Mouse (Mus musculus) heart, adult 11 months (tissue): ENCODE results near the gene Tnrc6b.
"Not testable (repeated sequence)": the region's sequence is repeated elsewhere in the genome, so short reads cannot be mapped to it uniquely, and the experiment has no call there.

Experiments
- DNase-seq: peaks from one replicate; pipeline ENCODE4 v3.0.0; 2022

The Tnrc6b gene

DNA sequence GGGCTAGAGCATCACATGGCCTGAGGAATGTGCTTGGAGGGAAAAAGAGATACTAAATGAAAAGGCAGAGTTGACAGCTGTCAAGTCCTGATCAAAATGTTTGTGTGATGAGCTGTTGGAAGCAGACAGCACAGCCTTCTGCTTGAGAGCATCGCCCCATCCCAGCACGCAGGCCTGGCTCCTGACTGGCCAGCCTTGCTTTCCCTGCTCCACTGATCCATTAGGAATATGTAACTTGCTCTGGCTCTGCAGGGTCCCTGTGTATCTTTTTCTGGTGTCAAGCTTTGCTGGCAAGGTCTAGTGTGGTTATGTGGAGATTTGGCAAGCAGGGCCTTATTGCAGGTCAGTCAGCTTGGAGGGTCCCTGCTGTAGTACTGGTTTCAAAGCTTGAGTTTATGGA, 148.3 kb downstream of the Tnrc6b start:
- peak; percentile 31 for DNase-seq

DNA sequence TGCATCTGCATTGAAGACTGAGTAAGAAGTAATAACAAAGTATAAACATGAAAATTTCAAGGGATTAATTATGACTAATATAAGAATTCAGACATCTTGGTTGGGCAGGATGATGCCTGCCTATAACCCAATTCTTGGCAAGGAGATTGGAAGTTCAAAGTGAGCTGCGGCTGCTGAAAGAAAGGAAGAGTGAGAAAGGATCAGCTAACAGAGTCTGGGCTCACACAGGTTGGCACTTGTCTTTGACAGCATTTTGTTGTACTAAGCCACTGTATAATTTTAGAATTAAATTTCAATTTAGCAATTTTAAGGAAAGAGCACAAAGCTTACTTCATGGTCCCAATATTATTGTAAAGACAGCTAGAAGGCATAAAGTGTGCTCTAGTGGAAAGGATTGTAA, 150.2 kb downstream of the Tnrc6b start:
- no peak for DNase-seq

DNA sequence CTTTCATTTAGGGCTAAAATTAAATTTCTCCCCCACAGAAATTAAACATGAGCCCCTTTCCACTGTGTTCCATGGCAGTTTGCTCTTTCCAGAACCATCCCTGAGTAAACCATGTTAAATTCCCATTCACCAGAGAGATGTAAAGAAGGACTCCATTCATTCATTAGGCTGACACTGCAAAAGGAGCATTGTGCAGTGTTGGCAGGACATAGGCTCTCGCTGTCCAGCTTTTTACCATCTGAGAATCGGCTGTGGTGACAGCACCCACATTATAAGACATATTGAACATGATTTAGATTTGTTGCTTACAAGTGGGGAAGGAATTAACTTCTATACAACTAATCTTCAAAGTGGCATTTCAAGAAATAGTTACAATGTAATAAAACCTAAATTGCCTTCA, 150.9 kb downstream of the Tnrc6b start:
- peak; percentile 79 for DNase-seq

DNA sequence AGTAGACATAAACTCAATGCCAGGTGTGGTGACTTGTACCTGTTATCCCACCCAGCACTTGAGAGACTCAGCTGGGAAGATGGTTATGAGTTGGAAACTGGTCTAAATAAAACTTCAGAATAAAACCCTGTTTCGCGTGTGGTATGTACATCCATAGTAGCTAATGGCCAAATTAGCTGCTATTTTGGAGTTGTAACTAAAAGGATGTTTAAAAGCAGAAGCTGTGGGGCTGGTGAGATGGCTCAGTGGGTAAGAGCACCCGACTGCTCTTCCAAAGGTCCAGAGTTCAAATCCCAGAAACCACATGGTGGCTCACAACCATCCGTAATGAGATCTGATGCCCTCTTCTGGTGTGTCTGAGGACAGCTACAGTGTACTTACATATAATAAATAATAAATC, 157.5 kb downstream of the Tnrc6b start:
- peak; percentile 4 for DNase-seq

DNA sequence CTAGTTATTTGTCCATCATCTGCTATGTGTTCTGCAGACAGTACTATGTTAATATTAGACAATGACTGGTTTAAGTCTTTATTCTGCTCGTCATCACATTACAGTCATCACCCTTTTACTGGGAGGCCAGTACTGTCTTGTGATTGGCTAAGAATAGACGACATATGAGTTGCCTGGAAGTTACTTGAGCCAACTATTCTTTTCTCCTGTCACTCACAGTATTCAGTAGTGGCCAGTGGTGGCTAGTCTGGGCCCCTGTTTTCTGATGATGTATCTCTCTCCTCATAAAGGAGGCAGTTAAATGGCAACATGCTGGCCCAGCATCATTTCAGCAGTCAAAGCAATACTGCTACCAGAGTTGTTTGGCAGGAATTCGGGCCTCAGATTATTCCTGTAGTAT, 163.6 kb downstream of the Tnrc6b start:
- DNase-seq, result peak; percentile 83

DNA sequence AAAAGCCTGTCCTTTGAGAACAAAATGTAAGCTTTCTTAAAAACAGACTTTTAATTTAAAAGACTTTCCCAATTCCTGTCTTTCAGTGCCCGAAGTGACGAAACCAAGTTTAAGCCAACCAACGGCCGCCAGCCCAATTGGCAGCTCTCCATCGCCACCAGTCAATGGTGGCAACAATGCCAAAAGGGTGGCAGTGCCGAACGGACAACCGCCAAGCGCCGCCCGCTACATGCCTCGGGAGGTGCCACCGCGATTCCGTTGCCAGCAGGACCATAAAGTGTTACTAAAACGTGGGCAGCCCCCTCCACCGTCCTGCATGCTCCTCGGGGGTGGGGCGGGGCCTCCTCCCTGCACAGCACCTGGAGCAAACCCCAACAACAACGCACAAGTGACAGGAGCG, 165.1 kb downstream of the Tnrc6b start:
- DNase-seq, result peak; percentile 91

DNA sequence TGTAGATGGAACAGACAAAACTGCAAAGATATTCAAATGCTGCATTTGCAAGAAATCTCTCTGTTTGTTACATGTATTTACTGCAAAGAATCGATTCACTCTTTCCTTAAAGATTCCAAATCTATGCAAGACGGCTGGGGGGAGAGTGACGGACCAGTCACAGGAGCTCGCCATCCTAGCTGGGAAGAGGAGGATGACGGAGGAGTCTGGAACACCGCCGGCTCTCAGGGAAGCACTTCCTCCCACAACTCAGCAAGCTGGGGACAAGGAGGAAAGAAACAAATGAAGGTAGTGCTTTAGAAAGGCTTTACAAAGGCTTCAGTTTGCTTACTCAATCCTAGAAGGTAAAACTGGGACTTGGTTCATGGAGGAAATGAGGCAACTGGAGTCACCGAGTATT, 173.0 kb downstream of the Tnrc6b start:
- peak; percentile 31 for DNase-seq

DNA sequence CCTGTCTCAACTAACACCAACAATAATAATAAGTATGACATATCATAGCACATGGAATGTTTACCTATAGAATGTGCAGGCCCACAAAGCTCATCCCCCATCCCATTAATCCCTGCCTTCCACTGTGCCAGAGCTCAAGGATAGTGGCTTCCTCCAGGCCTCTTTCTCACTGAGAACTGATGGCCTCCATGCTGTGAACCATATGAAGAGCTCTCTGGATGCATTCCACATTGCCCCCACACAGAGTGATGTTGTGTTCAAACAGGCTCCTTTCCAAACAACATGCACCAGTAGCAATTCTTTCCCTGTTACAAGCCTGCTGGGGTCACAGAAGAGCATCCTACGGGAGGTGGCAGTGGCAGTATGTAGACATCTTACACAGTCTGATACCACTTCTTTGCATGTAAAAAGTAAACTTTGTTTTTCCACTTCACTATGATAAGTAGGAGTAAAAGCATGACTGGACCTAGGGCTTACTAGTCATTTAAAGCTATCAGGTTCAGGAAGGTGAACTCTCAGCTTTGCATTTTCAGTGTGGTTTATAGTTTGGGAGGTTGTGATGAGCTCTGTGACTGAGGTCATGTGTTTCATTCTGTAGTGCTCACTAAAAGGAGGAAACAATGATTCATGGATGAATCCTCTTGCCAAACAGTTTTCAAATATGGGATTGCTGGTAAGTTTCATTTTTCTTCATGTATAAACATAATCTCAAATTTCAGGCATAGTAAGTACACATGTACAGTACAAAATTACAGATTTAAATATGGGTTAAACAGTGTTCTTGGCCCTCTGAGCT, 175.4 kb downstream of the Tnrc6b start:
- DNase-seq, result peak; percentile 65

DNA sequence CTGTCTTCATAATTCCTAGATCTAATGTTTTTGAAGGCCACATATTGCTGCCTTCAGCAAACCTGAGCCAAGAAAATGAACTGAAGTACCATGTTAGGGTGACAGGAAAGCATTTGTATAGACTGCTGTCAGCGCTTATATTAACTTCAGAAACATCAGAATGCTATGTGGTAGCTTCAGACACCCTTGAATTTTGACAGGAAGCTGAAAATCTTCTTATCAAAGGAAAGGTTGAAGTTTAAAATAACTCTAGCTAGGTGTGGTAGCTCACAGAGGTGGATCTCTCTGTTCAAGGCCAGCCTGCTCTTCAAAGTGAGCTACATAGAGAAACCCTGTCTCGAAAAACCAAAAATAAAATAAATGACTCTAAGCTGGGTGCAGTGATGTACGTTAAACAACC, 181.2 kb downstream of the Tnrc6b start:
- no peak for DNase-seq

DNA sequence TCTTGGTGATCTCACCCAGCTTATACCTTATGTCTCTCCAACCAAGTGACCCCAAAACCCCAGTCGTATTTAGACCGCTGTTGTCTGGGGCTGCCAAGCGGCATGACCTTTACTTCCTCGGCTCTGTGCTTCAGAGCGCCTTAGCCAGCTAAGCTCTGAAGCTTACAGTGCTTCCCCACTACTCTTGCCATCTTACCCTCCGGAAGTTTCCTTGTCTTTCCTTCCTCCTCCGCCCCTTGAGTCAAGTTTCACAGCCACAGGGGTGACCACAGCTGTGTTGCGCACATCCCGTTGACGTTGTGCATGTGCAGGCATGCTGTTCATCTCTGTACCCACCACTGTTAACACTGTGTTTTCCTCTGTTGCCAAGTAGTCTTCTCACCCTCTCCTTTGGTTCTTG, 185.6 kb downstream of the Tnrc6b start:
- DNase-seq, result no peak

DNA sequence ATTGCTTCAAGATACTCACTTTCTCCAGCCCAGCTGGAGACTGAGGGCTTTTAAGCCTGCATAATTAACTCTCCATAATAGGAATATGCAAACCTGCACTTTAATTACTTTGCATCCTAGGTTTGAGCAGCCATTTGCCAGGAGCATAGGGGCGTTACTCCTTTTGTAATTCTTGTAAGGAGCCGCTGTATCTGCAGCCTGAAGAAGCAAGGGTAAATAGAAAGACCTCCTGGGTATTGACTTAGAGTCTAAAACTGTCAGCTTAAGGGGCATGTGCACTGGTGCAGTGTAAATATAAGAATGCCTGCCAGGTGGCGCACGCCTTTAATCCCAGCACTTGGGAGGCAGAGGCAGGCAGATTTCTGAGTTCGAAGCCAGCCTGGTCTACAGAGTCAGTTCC, 186.8 kb downstream of the Tnrc6b start:
- no peak for DNase-seq

DNA sequence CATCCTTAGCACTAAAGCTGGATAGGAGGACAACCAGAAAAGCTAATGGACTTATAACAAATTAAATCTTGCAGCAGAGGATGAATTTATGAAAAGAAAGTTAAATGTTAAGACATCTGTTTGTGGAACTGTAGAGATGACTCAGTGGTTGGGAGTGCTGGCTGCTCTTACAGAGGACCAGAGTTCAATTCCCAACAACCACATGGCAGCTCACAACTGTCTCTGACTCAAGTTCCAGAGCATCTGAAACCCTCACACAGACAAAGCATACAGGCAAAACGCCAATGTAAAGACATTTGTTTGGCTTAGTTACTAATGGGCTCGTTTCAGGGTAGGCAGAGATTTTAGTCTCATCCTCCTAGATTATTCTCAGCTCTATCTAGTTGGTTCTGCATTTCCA, 188.7 kb downstream of the Tnrc6b start:
- DNase-seq, result no peak

DNA sequence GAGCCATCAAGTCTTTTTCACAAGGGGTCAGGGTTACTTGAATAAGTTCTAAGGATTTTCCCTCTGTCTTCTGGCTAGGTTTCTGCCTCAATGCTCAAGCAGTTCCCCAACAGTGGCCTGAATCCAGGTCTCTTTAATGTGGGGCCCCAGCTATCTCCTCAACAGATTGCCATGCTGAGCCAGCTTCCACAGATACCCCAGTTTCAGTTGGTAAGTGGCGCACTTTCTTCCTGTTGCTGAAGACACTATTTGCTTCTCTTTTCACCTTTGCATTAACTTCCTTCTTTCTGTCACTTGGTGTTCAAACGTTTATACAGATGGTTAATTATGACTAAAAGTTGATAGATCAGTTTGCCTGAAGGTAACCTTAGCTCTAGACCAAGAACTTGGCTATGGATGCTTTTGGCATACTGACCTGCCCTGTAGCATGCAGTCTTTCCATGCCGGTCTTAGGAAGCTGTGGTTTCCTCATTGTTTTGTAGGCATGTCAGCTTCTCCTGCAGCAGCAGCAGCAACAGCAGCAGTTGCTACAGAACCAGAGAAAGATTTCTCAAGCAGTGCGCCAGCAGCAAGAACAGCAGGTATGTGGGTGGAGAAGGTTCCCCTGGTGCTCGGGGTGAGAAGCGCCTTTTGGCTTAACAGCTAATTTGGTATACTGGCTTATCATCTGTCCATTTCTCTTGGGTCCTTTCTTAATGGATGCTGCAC, 190.8 kb downstream of the Tnrc6b start:
- DNase-seq, result no peak

DNA sequence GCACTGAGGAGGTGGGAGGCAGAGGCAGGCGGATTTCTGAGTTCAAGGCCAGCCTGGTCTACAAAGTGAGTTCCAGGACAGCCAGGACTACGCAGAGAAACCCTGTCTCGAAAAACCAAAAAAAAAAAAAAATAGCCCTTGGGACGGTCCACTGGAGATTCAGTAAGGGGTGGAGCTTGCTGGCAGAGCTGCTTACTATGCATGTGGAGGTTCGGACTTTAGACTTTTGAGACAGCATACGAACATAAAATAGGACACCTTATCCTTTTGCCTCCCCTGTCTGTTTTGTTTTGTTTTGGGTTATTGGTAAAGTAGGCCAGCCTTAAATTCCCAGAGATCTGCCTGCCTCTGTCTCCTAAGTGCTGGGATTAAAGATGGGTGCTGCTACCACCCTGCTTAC, 193.7 kb downstream of the Tnrc6b start:
- DNase-seq, result not testable (repeated sequence)

DNA sequence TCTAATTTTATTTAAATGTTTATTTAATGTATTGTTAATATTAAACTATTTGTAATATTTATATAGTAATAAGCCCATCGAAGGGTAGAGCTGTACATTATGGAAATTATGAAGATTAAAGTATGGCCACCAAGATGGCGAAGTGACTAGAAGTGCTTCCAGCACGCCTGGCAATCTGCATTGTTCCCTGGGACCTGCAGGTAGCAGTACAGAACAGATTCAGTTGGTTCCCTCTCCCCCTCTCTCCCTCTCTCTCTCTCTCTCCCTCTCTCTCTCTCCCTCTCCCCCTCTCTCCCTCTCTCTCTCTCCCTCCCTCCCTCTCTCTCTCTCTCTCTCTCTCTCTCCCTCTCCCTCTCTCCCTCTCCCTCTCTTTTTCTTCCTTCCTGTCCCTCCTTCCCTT, 199.1 kb downstream of the Tnrc6b start:
- no peak for DNase-seq

DNA sequence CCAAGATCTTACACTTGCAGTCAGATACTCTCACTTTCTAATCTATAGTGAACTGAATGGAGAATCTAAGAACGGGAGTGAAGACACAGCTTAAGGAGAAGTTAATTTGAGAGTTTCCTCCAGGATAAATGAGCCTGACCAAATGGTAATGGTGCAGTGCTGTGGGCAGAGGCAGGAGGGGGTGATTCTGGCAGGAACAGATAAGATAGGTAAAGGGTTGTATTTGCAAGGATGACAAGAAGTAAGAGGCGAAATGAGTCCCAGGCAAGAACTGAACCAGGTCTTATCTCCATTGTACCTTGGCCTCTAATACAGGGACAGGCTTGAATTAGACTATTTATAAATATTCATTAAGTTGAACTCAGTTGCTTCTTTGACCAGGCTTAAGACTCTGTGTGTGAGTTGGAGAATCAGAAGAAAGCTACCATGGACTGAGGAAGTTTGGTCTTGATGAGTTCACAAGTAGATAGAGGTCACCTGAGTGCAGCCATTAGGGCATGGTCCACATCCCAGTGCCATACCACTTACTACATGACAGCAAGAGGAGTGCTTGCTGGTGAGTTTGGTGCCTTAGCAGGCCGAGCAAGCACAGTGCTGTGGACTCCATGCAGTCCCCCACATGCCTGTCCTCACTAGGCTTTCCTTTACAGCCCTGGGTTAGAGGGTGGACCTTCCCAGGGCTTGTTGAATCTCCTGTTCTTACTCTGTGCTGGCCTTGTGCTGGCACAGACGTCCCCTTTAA, 199.8 kb downstream of the Tnrc6b start:
- DNase-seq, result peak; percentile 31

DNA sequence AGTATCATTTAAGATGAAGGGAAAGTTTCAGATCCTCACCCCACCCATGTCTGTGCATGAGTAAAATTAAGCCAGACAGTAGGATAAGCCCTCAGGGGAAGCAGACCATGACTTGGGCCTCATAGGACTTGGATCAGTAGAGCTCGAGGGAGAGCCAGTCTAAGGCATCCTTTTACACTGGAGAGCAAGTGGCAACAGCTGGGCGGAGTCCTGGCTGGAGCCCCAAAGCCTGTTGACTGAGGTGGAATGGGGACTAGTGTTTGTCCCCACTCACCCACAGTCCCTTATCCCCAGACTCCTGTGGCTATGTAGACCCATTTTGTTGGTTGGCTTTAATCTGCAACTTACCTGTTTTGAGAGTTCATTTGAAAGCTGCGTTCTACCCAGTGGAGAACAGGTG, 201.1 kb downstream of the Tnrc6b start:
- no peak for DNase-seq

DNA sequence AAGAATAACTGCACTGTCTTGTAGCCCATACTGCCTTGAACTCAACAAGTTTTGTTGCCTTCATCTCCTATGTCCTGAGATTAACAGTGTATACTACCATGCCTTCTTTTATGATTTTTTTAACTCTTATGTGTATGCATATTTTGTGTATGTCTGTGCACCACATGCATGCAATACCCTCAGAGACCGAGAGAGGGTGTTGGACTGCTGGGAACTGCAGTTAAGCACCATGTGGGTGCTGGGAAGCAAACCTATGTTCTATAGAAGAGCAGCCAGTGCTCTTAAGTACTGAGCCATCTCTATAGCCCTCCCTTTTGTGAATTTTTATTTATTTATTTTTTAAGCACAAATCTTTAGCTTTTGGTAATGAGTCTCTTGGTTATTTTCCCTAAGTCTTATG, 202.7 kb downstream of the Tnrc6b start:
- no peak for DNase-seq

DNA sequence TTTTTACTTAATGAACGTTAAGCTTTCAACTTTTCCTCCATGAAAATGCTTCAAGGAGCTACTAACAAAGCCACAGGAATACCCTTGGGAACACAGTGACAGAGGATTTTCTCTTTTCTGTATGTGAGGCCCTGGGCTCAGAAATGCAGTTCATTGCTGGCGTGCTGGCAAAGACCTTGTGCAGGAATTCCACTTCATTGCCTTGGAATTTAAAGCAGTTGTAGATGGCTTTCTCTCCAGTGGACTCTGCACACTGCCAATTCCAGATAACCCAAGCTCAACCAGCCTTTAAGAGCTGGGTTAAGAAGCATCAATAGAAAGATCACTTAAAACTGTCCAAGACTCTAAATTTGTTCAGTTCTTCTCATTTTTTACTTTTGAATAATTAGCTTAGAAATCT, 204.7 kb downstream of the Tnrc6b start:
- peak; percentile 83 for DNase-seq

DNA sequence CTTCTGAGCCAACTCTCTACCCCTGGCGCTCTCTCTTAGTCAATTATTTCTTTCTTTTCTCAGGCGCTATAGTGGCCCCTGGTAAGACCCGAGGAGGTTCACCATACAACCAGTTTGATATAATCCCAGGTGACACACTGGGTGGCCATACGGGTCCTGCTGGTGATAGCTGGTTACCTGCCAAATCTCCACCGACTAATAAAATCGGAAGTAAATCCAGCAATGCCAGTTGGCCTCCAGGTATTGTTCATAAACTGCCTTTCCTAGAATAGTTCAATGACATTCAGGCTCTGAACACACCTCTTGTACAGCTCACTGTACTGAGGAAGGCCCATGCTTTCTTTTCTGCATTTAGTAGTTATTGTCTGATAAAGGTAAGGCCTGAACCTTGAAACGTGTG, 205.5 kb downstream of the Tnrc6b start:
- peak; percentile 78 for DNase-seq

DNA sequence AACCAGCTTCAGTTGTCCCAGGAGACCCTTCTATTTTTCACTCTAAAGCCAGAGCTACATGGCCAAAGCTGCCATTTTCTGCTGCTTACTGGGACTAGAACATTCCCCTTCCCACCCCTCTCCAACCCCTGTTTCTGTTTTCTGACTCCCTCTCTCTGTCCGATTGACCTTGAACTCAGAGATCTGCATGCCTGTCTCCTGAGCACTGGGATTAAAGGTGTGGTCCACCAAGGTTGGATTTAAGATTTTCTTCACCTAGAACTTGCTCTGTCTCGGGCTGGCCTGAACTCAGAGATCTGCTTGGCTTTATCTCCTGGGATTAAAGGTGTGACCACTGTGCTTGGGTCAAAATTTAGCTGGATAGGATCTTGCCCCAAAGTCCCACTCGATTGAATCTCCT, 209.2 kb downstream of the Tnrc6b start:
- DNase-seq, result peak; percentile 58

DNA sequence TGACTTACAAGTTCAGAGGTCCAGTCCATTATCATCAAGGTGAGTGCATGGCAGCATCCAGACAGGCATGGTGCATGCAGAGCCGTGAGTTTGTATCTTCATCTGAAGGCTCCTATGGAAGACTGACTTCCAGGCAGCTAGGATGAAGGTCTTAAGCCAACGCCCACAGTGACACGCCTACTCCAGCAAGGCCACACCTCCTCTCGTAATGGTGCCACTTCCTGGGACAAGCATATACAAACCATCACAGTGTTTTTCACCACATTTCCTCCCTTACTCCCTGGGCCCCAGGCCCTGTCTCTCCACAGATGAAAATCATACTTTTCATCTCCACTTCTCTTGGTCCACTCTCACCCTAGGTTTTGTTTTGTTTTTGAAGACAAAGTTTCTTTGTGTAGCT, 210.7 kb downstream of the Tnrc6b start:
- DNase-seq, result peak; percentile 77

DNA sequence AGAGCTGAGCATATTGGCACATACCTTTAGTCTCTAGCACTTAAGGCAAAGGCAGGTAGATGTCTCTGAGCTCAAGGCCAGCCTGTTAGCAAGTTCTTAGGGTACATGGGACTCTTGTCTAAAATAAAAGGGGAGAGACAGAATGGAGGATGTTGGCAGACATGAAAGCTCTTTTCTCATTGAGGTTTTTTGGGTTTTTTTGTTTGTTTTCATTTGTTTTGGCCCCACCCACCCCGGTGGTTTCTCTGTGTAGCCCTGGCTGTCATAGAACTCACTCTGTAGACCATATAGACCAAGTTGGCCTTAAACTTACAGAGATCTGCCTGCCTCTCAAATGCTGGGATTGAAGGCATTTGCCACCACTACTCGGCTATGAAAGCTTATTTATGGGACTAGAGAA, 213.1 kb downstream of the Tnrc6b start:
- DNase-seq, result peak; percentile 55

DNA sequence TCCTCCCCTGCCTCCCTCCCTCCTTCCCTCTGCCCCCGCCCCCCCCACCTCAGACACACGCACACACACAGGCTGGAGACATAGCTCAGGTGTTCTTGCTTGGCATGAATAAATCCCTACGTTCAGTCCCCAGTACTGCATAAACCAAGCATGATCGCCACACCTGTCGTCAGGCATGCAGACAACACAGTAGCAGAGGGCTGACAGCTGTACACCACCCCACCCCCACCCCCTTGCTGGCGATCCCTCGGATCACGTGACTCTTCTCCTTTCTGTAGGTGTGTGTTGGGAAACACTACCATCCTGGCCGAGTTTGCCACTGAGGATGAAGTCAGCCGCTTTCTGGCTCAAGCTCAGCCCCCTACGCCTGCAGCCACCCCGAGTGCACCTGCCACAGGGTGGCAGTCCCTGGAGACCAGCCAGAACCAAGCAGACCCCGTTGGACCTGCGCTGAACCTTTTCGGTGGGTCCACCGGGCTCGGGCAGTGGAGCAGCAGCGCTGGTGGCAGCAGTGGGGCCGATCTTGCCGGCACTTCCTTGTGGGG, 217.8 kb downstream of the Tnrc6b start:
- DNase-seq, result peak; percentile 89
